Mouse (Mus musculus) heart, adult 11 months (tissue): ENCODE results near the gene Tmem167.
"Not testable (repeated sequence)": the region's sequence is repeated elsewhere in the genome, so short reads cannot be mapped to it uniquely, and the experiment has no call there.

Experiments
- DNase-seq: peaks from one replicate; pipeline ENCODE4 v3.0.0; 2022

Tmem167 gene

DNA sequence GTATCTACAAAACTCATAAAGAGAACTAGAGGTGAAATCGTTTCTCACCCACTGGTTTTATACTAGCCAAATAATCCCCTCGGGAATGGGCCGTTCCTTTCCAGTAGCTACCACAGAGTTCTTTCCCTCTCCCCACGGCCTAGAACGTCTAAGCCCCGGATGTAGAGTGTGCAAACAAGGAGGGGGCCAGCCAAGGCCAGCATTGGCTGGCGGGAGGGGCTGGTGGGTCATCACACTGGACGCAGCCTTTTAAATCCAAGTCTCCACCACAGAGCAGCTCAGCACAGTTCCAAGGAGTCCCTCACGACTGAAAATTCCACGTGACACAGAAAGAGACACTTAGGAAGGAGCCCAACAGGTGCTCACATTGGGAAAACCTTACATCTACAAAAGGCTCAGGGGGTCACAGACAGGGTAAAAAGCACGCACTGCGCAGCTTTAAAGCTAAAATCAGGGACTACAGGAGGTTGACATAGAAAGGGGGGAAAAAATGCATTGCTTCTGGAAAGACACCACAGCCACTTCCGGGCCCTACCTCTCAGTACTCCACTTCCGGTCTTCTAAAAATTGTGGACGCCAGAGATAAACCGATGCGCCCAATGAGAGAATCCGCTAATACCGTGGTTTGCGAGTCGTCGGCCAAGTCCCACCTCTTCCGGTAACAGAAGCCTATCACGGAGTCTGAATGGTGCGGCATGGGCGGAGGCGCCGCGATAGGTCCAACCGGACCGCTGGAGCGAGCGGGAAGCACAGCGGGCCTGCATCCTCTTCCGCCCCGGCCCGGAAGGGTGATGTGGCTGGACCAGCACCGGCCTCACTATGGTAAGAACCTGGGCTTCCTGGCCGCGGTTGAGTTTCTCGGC lies at the start of gene Tmem167, which contains the start of gene Xrcc4:
Gene Tmem167, plus strand, starts transcription at position 162 of the 863 bp plus-strand sequence.
Gene Xrcc4, minus strand, starts transcription at position 647 of the 863 bp plus-strand sequence.
- peak; percentile 100 for DNase-seq

DNA sequence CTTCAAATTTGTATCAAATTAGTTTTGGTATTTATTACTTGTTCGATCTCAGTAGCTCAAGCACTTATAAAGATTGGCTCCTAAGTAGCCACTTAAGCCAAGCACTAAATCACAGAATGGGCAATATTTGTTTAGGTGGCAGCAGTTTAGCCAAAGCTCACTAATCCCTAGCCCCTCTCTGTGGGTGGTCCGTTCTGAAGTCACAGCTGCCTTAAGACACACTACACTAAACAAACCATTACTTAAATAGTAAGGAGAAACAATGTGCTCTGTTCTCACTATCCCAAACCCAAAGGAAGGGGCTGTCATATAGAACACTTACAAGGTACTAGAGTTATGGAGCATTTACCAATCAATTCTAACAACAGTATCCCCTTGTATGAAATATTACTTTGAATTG lies 49.3 kb upstream of the Tmem167 start:
- DNase-seq = no peak

GRCm38 (mm10) chr13:90051735-90052134 lies 37.2 kb upstream of the Tmem167 start:
- no peak for DNase-seq

DNA sequence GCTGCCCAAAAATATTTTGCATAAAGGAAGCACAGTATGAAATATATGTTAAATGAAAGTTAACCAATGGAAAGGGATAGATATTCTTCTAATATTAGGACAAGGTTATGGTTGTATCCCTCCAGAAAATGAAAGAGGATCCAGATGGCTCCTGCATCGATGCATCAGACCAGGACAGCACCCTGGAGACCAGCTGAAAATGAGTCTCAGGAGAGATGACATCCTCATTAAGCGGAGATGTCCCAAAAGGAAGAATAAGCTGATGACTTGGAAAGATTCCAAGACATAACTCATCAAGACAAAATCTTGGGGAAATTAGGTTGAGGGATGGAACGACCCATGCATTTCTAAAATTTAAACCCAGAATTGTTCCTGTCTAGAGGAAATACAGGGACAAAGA lies 36.5 kb upstream of the Tmem167 start:
- DNase-seq = no peak

GRCm38 (mm10) chr13:90061877-90062276 lies 27.0 kb upstream of the Tmem167 start:
- no peak for DNase-seq

DNA sequence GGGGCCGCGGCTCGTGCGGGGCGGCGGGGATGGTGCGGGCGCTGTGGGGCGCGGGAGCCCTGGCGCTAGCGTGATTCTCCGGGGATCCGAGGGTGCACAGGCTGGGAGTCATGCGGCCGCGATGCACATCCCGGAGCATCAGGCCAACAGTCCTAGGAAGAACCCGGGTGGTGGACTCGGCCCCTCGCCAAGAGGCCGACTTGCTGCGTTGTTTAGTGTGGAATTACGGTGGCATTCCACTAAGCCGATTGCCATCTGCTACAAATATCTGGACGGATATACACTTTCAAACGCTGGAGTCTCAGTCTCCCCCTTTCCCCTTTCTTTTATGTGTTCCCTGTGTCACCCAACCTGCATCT lies 881 bp downstream of the Tmem167 start:
- DNase-seq = no peak

DNA sequence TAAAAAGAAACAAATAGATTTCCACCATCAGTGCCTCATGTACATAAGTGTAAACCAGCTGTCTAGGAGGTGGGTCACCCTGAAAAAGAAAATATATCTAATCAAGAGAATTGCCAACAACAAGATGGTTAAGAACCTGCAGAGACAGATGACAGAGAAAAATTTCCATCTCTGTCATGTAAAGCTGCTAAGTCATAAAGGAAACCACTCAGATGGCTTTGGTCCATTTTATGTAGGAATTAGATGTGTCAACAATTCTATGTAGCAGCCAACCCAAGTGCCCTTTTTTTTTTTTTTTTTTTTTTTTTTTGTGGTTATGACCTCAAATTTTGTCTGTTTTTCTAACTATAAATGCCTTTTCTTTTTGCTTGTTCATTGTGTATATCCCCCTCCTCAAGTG lies 12.6 kb downstream of the Tmem167 start:
- no peak for DNase-seq

DNA sequence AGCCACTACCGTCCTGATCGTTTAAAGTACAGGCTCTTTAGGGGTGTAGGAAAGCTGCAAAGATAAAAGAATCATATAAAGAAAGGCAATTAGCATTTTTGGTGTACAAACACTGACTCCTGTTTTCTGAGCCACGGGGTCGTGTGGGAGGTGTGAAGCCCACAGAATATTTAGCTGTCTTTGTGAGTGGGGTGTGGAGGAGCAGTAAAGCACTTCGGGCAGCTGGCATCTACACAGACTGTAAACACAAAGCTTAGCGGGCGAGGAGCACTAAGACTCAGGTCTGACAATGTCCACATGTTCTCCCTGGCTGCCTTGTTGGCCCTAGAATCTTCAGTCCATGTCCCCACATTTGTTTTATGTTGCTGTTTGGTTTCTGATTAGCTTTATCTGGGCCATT lies 17.2 kb downstream of the Tmem167 start:
- DNase-seq = peak; percentile 84

GRCm38 (mm10) chr13:90108746-90109145 lies 19.8 kb downstream of the Tmem167 start:
- DNase-seq = not testable (repeated sequence)

DNA sequence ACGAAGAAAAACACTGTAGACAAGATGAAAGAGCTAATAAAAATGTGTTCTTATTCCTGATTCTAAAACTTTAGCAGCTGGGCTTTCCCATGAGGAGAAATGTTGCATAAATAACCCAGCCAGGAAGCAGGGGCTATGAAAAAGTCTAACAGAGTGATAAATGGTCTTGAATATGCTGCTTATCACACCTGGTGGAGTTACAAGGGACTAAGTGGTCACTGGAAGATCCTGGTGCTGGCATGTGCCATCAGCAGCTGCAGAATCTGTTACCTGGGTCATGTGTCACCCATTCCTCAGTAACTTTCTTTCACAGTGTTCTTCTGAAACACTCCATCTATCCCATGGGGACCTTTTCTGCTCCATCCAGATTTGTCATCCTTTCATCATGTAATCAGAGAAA lies 22.8 kb downstream of the Tmem167 start:
- DNase-seq = no peak

DNA sequence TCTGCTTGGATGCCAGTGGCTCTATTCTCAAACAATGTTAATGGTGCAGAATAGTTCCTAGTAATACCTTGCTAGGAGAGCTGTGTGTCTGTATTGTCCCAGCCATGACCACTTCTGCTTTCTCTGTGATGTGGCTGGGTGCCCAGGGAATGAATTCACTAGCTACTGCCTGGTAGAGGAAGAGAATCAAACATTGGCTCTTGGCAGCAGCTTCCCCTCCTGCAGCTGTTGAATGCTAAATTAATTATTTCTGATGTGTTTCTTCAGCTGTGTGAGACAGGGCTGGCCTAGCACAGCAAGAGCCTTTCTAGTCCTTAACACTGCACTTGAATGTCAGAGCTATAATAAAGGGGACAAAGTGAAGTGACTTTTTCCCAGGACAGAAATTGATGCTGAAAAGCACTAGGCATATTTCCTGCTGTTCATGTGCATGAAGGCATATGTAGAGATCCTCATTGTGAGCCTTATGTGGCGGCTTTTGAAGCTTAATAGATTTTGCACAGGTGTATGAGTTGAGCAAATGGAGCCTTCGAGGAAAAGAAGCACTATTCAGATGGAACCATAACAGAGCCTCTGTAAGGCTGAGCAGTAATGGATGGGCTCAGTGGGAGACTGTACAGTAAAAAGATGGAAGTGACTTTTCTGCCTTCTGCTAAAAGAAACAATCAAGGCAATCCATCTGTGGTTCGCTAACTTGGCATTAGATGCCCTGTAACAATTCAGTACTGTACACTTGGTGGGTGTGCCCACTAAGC lies 47.4 kb downstream of the Tmem167 start:
- DNase-seq = no peak

- DNase-seq = no peak
These were observed 52.8 kb downstream of the Tmem167 start for GRCm38 (mm10) chr13:90141681-90142080.

DNA sequence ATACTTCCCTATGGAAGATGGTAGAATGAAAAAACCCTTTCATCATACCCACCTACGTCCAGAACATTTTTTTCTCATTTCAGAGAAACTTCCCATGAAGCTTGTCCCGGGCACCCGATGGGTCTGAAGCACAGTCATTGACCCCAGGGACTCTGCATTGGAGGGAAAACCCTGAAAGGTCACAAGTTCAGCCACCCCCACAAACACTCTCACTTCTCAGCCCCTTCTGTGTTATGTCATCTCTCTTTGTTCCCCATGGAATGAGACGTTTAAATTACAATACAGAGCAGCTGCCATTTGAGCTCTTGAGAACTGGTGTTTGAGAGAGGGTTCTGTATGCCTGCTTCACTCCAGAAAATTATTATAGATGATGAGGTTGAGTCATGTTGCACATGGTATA lies 54.3 kb downstream of the Tmem167 start:
- no peak for DNase-seq

DNA sequence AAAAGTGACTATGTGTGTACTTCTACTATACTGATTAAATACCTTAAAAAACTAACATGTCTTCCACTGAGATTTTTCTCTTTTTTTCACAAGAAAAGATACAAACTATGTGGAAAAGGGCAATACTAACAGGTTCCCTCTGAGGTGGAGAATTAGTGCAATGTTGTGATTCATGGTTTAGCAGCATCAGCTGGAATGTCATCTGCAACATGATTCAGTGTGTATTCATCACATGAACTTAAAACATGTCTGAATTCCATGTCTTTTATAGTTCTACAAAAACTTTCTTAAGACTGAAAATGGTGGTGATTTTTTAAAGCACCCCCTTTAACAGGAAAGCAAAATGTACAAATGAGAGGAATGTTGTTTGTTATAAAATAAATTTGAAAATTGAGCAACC lies 63.0 kb downstream of the Tmem167 start:
- no peak for DNase-seq

DNA sequence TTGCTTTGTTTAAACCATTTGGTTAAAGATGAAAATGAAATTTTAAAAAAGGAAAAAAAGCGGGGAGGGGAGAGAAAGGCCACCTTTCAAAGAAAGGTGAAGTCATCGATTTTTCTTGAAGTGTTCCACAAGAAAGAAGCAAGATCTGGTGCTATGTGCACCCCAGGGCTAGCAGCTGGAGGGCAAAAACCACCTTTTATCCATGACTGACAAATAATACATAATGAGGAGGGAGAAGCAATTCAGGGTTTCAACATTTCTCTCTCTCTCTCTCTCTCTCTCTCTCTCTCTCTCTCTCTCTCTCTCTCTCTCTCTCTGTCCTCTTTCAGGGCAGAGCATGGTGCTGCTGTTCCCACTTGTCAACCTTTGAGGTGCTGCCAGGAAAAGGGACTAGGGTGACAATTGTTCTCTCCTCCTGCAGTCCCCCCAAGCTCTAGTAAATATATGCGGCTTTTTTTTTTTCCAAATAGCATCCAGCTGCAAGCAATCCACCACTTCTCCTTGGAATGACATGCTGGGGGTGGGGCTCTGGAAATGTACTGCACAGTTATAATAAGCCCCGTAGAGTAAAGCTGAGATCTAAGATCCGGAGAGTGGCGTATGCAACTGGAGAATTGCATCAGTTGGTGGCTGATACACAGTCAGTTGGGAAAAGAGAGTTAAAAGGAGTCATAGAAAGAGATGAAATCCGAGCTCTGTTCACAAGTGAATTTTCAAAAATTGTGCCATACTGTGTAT lies 63.8 kb downstream of the Tmem167 start:
- no peak for DNase-seq

GRCm38 (mm10) chr13:90164147-90164546 lies 75.2 kb downstream of the Tmem167 start:
- DNase-seq = no peak

GRCm38 (mm10) chr13:90167044-90167443 lies 78.1 kb downstream of the Tmem167 start:
- DNase-seq = no peak

GRCm38 (mm10) chr13:90170100-90170781 lies 81.3 kb downstream of the Tmem167 start:
- no peak for DNase-seq

GRCm38 (mm10) chr13:90170782-90171179 lies 81.9 kb downstream of the Tmem167 start:
- no peak for DNase-seq

- no peak for DNase-seq
These were observed 82.5 kb downstream of the Tmem167 start for GRCm38 (mm10) chr13:90171390-90171789.

- no peak for DNase-seq
These were observed 86.7 kb downstream of the Tmem167 start for GRCm38 (mm10) chr13:90175662-90176061.

GRCm38 (mm10) chr13:90182262-90182661 lies 93.3 kb downstream of the Tmem167 start:
- DNase-seq = no peak

- DNase-seq = no peak
These were observed 94.6 kb downstream of the Tmem167 start for GRCm38 (mm10) chr13:90183536-90183935.
